Mouse (Mus musculus) limb, embryonic 10.5 days (tissue): Measurements from ENCODE around the gene Ust. TPM values are rescaled to one million over a fixed set of nuclear protein-coding genes. Genes with fewer than 3 reads are reported as not detected.

Source experiments
- DNase-seq: peaks from one replicate; pipeline ENCODE4 v3.0.0-alpha.2; 2017; ENCODE audit warnings: low spot score
- H3K27ac ChIP-seq: fragments of 300-500 bp; sonication (generic); 2 replicates; pipeline ENCODE4 v1.5.1; 2016; ENCODE audit warnings: mild to moderate bottlenecking
- H3K27me3 ChIP-seq: fragments of 300-500 bp; sonication (generic); 2 replicates; pipeline ENCODE4 v1.6.1; 2016; ENCODE audit warnings: low read depth, mild to moderate bottlenecking; ENCODE audit not compliant: poor library complexity, severe bottlenecking
- H3K36me3 ChIP-seq: fragments of 300-500 bp; sonication (generic); 2 replicates; pipeline ENCODE4 v1.6.1; 2016; ENCODE audit warnings: mild to moderate bottlenecking, moderate library complexity
- H3K4me1 ChIP-seq: fragments of 300-500 bp; sonication (generic); 2 replicates; pipeline ENCODE4 v1.6.1; 2016
- H3K4me3 ChIP-seq: fragments of 300-500 bp; sonication (generic); 2 replicates; pipeline ENCODE4 v1.5.1; 2016; ENCODE audit warnings: mild to moderate bottlenecking, moderate library complexity
- H3K9me3 ChIP-seq: fragments of 300-500 bp; sonication (generic); replicated peaks from 2 replicates; pipeline ENCODE4 v1.6.1; 2016; ENCODE audit warnings: mild to moderate bottlenecking
- WGBS: fragments of 180-500 bp; shearing (Covaris S2); methylation state at CpG from one replicate; pipeline ENCODE4 v1.1.7; 2016; 5-methylcytosine and 5-hydroxymethylcytosine counted together
- polyA plus RNA-seq: library from polyadenylated mRNA; unstranded; fragments of >200 nt; fragmentation: Nextera tagmentation; extraction: Ambion mirVana; gene quantifications from 2 replicates; pipeline ENCODE4 v1.2.1, GENCODE M21; 2016

The Ust gene
- polyA plus RNA-seq, 1 experiment from 2014 or later = 3.5 TPM

- Histone ChIP-seq H3K4me1 (peaks cover 24% of the 10 kb centered on the region), H3K4me3 (no peak overlapping the region), H3K9me3 (no peaks in the 10 kb centered on the region), H3K36me3 (no peaks in the 10 kb centered on the region), H3K27ac (no peak overlapping the region), H3K27me3 (no peaks in the 10 kb centered on the region)
- 92% methylated on average over 1 of the region's 1 CpGs for WGBS
- no peak for DNase-seq
These were observed 26.6 kb downstream of the Ust start for GRCm38 (mm10) chr10:8491909-8492591.

DNA sequence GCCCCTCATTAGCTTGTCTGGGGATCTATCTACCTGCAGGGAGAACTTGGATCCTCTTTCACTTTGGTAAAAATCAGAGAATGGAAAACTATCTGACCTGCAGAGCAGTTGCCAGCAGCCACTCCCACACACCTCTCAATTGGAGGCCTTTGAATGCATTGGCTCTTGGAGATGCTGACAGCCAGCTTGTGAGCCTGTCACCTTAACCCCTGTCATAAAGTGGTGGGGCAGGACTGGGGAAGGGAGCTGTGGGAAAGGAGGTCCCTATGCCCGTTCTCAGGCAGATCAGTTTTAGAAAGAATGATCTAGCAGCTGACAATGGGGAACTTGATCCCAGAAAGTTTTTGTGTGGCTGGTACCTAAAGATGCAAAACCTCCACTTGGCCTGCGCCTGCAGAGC is 31.2 kb downstream of the Ust start:
- no peak overlapping the region for H3K4me3 ChIP-seq
- no peak overlapping the region for H3K27ac ChIP-seq
- H3K4me1 ChIP-seq = peaks cover 19% of the 10 kb centered on the region; the same call in 1 of the 2 replicates
- no peak for DNase-seq
- no peaks in the 10 kb centered on the region for H3K27me3 ChIP-seq
- no peaks in the 10 kb centered on the region for H3K36me3 ChIP-seq
- WGBS = 54% methylated on average over 2 of the region's 2 CpGs
- no peaks in the 10 kb centered on the region for H3K9me3 ChIP-seq

DNA sequence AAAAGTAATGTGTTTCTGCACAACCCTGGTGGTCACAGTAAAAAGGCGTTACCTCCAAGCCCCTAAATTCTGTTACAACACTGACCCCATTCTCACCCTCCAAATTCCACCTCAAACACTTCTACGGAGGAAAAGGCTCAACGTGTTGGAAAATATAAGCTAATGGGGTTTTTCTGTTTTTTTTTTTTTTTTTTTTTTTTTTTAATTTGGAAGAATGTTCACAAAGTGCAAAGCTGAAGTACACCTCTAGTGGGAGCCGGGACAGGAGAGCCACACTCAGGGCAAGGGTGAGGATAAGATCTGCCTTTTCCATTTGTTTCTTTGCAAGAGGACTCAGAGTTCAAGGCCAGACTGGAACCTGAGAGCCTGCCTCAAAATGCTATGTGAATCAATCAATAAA is 34.1 kb downstream of the Ust start:
- no peak for DNase-seq
- Histone ChIP-seq H3K9me3 (no peaks in the 10 kb centered on the region), H3K36me3 (no peaks in the 10 kb centered on the region), H3K27me3 (no peaks in the 10 kb centered on the region), H3K4me3 (no peak overlapping the region), H3K27ac (no peak overlapping the region), H3K4me1 (peaks cover 12% of the 10 kb centered on the region; the same call in 1 of the 2 replicates)
- WGBS = 85% methylated on average over 4 of the region's 4 CpGs

DNA sequence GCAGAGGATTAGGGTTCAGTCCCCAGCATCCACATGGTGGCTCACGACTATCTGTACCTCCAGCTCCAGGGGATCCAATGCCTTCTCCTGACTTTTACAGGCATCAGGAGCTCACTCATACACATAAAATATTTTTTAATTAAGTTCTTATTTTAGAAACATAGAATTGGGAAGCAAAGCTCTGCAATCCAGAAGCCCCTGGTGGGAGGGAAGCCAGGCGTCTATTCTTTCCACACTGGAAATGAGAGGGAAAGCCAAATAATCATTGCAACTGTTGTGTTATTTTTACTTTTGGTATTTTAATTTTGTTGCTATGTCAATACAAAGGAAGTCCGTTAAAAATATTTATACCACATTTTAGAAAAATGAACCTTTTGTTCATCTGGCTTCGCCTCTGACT is 35.8 kb downstream of the Ust start:
- Histone ChIP-seq H3K4me1 (peaks cover 4% of the 10 kb centered on the region; the same call in 1 of the 2 replicates), H3K27ac (no peak overlapping the region), H3K4me3 (no peak overlapping the region), H3K36me3 (no peaks in the 10 kb centered on the region), H3K27me3 (no peaks in the 10 kb centered on the region), H3K9me3 (no peaks in the 10 kb centered on the region)
- no peak for DNase-seq
- WGBS = 95% methylated on average over 4 of the region's 4 CpGs

GRCm38 (mm10) chr10:8479779-8480178 is 38.8 kb downstream of the Ust start:
- 94% methylated on average over 2 of the region's 2 CpGs for WGBS
- Histone ChIP-seq H3K36me3 (no peaks in the 10 kb centered on the region), H3K4me3 (no peak overlapping the region), H3K9me3 (no peaks in the 10 kb centered on the region), H3K27me3 (no peaks in the 10 kb centered on the region), H3K27ac (no peak overlapping the region), H3K4me1 (no peaks in the 10 kb centered on the region)
- DNase-seq = no peak

GRCm38 (mm10) chr10:8477936-8478335 is 40.7 kb downstream of the Ust start:
- DNase-seq = no peak
- Histone ChIP-seq H3K36me3 (no peaks in the 10 kb centered on the region), H3K4me1 (no peaks in the 10 kb centered on the region), H3K4me3 (no peak overlapping the region), H3K27ac (no peak overlapping the region), H3K9me3 (no peaks in the 10 kb centered on the region), H3K27me3 (no peaks in the 10 kb centered on the region)
- 94% methylated on average over 8 of the region's 8 CpGs for WGBS

DNA sequence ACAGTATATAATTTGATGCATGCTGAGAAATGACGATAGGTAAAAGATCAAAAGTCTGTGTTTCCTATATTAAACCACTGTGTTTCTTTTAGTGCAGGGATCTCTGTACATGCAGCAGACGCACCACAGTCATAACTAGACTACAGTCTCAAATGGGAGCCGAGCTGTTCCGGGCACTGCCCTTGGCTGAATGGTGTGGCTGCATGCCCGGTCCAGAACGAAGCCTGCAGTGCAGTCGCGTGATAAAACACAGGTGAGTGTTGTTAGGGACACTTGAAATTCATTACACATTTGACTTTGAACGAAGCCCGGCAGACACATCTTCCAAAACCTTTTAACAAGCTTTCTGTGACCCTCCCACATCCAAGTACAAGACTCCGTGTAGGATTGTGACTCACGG is 46.6 kb downstream of the Ust start:
- no peak overlapping the region for H3K27ac ChIP-seq
- H3K36me3 ChIP-seq = no peaks in the 10 kb centered on the region
- 90% methylated on average over 12 of the region's 12 CpGs for WGBS
- H3K9me3 ChIP-seq = no peaks in the 10 kb centered on the region
- H3K4me1 ChIP-seq = peaks cover 14% of the 10 kb centered on the region
- H3K4me3 ChIP-seq = no peak overlapping the region
- no peak for DNase-seq
- no peaks in the 10 kb centered on the region for H3K27me3 ChIP-seq

GRCm38 (mm10) chr10:8471012-8471411 is 47.6 kb downstream of the Ust start:
- no peaks in the 10 kb centered on the region for H3K9me3 ChIP-seq
- peaks cover 14% of the 10 kb centered on the region for H3K4me1 ChIP-seq
- H3K36me3 ChIP-seq = no peaks in the 10 kb centered on the region
- 75% methylated on average over 5 of the region's 5 CpGs for WGBS
- H3K27me3 ChIP-seq = no peaks in the 10 kb centered on the region
- no peak overlapping the region for H3K27ac ChIP-seq
- DNase-seq = no peak
- H3K4me3 ChIP-seq = no peak overlapping the region

GRCm38 (mm10) chr10:8469516-8469915 is 49.1 kb downstream of the Ust start:
- Histone ChIP-seq H3K4me3 (no peak overlapping the region), H3K4me1 (peaks cover 14% of the 10 kb centered on the region), H3K27ac (no peak overlapping the region), H3K36me3 (no peaks in the 10 kb centered on the region), H3K27me3 (no peaks in the 10 kb centered on the region), H3K9me3 (no peaks in the 10 kb centered on the region)
- no peak for DNase-seq
- 35% methylated on average over 3 of the region's 3 CpGs for WGBS

DNA sequence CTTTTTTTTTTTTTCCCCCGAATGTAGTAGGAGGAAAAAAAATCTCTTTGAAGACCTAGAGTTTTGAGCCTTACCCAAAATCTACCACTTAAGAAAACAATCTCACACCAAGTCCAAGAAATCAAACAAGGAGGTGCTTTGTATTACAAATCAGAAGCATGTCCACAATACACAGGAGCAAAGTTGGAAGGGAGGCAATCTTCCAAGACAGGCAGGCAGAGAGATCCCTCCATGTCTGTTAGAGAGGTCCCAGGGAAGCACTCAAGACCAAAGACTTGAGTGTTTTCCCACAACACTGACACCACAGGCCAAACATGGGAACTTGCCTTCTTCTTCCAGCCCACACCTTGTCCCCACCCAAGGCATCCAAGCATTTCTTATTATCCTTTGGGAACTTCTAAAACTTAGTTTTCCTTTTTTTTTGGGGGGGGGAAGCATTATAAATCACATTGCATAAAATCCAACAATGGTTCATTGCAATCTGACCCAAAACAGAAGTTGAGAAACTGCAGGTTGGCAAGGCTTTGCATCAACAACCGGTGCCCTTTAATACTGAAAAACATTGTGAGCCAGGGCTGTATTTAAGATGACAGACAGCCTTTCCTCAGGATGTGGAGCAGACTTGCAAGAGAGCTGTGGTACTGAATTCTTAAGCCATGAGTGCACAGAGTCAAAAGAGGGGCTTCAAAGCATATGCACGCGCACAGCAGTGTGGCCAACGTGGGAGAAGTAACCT is 49.8 kb downstream of the Ust start:
- Histone ChIP-seq H3K36me3 (no peaks in the 10 kb centered on the region), H3K4me1 (peaks cover 14% of the 10 kb centered on the region), H3K9me3 (no peaks in the 10 kb centered on the region), H3K27me3 (no peaks in the 10 kb centered on the region), H3K27ac (no peak overlapping the region), H3K4me3 (no peak overlapping the region)
- DNase-seq = no peak
- WGBS = 83% methylated on average over 5 of the region's 5 CpGs

DNA sequence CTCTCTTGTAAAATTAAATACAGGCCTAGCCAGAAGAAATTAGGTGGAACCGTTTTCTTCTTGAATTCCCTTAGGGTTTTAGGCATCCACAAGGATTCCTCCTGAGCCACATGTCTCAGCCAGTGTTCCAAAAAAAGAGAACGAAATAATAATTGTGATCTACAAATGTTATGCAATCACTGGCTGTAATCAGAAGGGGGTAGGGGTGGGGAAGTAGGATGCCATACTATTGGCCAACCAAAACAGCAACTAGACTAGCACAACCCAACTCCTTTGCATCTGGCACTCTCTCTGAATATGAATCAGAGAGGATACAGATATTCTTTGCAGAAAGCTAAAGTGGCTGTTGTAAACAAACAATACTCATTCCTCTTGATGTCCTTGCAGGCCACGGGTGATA is 52.7 kb downstream of the Ust start:
- 85% methylated on average over 3 of the region's 3 CpGs for WGBS
- H3K4me1 ChIP-seq = peaks cover 10% of the 10 kb centered on the region
- no peak overlapping the region for H3K27ac ChIP-seq
- no peaks in the 10 kb centered on the region for H3K27me3 ChIP-seq
- no peaks in the 10 kb centered on the region for H3K9me3 ChIP-seq
- H3K36me3 ChIP-seq = no peaks in the 10 kb centered on the region
- H3K4me3 ChIP-seq = no peak overlapping the region
- DNase-seq = no peak

DNA sequence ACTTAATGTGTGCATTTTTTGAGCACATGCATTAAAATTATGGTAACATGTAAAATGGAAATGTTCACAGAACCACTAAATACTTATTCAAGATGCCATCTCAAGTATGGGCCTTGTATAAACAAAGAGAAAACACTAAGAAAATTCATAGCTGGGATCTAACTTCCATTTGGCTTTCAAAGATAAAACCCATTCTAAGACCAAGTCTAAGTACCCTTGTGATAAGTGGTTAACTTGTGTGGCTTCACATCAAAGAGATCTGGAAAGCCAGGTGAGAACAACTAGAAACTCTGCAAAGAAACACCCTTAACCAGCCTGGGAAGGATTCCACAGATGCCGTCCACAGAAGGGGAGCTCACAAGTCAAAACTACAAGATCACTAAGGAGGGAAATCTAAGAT is 53.4 kb downstream of the Ust start:
- Histone ChIP-seq H3K27me3 (no peaks in the 10 kb centered on the region), H3K4me1 (peaks cover 10% of the 10 kb centered on the region), H3K9me3 (no peaks in the 10 kb centered on the region), H3K27ac (no peak overlapping the region), H3K36me3 (no peaks in the 10 kb centered on the region), H3K4me3 (no peak overlapping the region)
- DNase-seq = no peak
- 94% methylated on average over 1 of the region's 1 CpGs for WGBS

DNA sequence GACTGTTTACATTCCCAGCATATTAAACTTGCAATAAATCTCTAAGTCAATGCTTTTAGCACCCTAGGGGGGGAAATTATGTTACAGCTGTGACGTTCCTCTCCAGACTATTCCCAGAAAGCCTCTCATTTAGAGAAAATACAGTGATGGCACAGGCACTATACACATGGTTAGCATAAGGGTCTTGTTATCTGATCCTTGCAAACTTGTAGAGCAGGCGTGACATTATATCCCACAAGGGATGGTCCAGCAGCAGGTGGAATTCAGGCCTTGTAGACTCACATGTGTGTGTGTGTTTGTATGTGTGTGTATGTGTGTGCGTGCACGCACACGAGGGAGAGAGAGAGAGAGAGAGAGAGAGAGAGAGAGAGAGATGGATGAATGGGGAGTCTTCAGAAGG is 57.3 kb downstream of the Ust start:
- WGBS = 87% methylated on average over 5 of the region's 5 CpGs
- Histone ChIP-seq H3K9me3 (no peaks in the 10 kb centered on the region), H3K36me3 (no peaks in the 10 kb centered on the region), H3K4me1 (no peaks in the 10 kb centered on the region), H3K4me3 (no peak overlapping the region), H3K27ac (no peak overlapping the region), H3K27me3 (no peaks in the 10 kb centered on the region)
- DNase-seq = no peak
